Mouse (Mus musculus) natural killer cell, adult 2 months (primary cell): ENCODE data around the gene Gm42688.

Source experiments
- DNase-seq, 2 experiments: peaks; one replicate each; pipeline ENCODE4 v3.0.0; 2022; ENCODE audit warnings: low spot score in 2 of 2

Gm42688 gene

DNA sequence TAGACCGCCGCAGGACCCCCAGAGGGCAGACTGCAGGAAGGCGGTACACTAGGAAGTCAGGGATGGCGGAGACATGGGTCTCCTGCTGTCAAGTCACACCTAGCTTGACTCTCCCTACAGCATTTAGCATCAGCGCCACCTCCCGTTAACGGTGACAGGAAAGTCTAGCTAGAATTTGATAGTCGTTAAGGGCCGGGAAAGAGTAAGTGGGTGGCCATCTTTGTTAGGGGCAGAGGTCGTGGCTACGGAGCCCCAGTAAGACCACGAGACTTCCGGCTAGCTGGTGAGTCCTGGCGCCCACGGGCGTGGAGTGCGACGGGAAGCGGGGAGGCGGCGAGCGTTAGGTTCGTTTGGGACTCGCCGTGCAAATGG is at the start of gene Gm42688, which contains the start of gene Ccdc142:
Gene Gm42688 (plus strand): TSS at position 302 of the 372 bp plus-strand sequence.
Gene Ccdc142 (plus strand): TSS at position 286 of the 372 bp plus-strand sequence.
- DNase-seq: peak; percentile 78 to 84

DNA sequence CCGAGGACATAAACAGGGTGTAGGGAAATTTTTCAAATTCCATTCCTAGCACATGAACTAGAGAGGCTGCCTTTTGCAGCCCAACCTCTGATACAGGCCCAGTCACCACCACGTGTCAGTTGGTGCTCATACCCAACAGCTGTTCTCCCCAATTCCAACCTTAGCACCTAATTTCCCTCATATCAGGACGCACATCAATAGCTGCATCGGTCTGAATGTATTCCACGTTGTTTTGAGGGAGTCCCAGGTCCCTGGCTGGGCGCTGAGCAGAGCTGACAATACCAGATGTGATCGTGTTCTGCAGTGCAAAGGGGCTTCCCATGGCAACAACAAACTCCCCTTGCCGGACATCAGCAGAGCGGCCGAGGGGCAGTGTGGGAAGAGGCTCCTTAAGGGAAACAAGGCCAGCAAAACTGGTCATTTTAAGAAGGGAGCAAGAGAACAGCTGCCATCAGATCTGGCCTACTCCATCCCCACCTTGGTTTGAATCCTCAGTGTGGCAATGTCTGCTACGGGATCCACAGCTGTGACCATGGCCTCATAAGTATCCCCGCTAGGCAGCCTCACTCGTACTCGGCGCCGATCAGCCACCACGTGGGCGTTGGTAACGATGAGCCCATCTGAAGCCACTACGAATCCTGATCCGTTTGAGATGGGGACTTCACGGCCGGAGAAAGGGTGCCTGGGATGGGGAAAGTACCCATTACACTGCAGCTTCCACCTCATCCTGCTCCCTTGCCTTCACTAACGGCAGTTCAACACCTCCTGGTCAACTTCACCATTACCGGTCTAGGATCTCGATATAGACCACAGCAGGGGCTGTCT is 48.1 kb upstream of the Gm42688 start:
- DNase-seq: peak in 1 of 2 experiments; percentile 28

DNA sequence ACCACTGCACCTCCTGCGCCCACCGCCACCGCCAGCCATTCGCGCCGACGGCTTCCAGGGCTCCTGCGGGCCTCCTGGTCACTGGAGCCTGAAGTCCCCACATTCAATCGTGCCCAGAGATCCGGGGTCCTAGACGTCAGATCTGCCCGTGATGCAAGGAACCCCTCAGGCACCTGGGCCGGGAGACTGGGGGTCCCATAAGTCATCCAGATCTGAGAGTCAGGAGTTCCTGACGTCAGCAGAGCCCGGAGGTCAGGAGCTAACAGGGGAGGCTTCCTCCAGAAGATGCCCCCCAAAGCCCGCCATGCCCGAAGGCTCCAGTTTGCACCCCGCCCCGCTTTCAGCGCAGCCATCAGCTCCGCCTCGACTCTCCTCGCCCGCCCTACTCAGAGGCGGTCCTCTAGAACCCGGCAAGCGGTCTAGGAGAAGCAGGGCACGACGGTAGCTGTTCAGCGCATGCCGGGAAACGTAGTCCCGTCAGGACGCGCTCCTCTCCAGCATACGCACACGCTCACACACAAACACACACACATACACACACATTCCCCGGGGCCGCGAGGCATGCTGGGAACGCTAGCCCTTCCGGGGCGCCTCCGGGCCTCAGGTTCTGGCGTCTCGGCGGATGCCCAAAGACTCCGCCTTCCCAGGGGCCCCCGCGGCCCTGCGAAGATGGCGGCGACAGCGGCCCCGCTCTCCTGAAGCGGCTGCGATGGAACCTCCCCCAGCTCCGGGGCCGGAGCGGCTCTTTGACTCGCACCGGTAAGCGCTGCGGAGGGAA is 47.2 kb upstream of the Gm42688 start, which contains the start of gene Aup1:
Gene Aup1 (plus strand): TSS at position 448 of the 778 bp plus-strand sequence.
- DNase-seq: peak; percentile 93 to 96

DNA sequence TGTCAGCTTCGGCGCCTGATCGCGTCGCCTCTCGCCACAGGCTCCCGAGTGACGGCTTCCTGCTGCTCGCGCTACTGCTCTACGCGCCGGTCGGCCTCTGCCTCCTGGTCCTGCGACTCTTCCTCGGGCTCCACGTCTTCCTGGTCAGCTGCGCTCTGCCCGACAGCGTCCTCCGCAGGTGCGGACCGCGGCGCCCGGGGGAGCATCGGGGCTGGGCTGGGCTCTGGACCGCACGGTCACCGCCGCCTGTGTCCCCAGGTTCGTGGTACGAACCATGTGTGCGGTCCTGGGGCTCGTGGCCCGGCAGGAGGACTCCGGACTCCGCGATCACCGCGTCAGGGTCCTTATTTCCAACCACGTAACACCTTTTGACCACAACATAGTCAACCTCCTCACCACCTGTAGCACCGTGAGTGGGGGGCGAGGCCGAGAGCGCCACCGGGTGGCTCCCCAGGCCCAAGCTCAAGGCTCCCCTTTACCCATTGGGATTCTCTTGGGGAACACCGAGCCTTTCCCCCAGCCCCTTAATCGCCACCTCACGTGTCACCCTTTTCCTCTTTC is 46.5 kb upstream of the Gm42688 start, which contains the start of gene Htra2:
Gene Htra2 (minus strand): TSS at position 403 of the 561 bp plus-strand sequence.
- DNase-seq: no peak

DNA sequence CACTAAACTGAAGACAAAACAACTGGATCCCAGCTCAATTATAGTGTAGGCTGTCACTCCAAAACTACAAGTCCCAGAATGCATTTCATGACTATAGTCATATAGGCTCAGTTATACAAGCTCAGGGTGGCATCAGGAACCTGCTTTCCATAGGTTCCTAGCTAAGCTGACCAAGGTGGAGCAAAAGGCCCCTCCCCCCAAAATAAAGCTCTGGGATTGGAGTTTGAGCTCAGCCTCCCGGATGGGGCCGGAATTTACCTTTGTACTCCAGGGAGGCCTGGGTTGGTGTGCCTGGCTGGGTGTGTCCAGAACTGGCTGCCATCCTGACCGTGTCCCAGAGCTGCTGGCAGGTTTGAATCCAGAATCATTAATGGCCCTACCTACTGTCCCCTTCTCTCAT is 43.6 kb upstream of the Gm42688 start, which contains the start of gene Dqx1:
Gene Dqx1 (plus strand): TSS at position 55 of the 400 bp plus-strand sequence.
- no peak for DNase-seq

DNA sequence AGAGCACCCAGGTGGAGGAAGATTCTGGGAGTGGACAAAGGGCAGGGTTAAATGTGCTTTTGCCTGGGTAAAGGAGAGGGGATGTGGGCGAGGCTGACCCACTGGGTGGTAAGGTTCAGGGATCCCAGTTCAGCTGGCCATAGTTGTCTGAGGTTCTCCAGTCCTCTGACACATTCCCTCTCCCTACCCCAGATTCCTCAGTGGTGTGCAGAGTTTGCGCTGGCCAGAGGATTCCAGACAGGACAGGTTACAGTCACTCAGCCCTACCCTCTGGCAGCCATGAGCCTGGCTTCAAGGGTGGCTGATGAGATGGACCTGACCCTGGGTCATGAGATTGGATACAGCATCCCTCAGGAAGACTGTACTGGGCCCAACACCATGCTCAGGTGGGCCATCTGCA is 42.7 kb upstream of the Gm42688 start:
- no peak for DNase-seq

DNA sequence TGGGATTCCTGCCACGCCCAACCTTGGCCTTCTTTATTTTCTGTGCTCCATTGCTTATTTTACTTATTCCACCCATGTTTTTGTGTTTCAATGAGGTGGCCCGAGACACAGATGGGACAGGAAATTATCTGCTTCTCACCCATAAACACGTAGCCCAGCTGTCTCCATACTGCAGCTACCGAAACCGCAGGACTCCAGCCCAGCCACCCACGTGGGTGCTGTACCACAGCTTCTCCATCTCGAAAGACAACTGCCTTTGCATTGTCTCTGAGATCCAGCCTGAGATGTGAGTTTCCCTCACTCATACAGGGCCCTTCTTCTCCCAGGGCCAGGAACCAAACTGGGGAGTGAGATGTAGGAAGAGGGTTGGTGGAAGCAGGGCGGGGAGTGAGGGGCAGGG is 35.4 kb upstream of the Gm42688 start:
- peak in 1 of 2 experiments; percentile 26 for DNase-seq

DNA sequence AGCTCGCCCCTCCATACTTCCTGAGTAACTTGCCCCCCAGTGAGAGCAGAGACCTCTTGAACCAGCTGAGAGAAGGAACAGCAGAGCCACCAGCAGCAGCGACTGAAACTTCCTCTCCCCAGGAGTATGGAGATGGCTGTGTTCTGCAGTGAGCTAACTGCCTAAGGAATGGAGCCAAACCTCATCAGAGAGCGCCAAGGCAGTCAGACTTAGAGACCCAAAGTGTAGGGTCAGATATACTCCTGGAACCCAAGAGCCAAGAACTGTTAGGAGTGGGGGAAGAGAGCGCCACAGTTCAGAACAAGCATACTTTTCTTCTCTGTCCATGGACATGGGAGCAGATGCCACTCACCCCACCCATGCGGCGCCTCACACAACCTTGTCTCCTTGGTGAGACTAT is 35.0 kb upstream of the Gm42688 start:
- no peak for DNase-seq

DNA sequence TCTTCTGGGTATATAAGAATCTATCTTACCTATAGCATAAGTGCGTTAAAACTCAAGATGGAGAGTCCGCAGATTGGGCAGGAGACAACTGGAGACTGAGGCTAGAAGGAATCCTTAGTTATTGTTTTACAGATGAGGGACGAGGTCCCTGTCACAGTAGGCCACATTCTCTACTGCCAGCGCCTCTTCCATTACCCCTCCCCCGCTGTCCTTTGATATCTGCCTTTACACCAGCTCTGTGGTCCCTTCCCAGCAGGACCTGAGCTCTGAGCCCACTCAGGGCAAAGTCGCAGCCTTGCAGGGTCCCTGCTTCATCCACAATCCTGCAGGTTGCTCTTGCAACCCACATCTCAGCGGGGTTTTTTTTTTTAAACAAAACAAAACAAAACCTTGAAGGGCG is 33.2 kb upstream of the Gm42688 start:
- no peak for DNase-seq

DNA sequence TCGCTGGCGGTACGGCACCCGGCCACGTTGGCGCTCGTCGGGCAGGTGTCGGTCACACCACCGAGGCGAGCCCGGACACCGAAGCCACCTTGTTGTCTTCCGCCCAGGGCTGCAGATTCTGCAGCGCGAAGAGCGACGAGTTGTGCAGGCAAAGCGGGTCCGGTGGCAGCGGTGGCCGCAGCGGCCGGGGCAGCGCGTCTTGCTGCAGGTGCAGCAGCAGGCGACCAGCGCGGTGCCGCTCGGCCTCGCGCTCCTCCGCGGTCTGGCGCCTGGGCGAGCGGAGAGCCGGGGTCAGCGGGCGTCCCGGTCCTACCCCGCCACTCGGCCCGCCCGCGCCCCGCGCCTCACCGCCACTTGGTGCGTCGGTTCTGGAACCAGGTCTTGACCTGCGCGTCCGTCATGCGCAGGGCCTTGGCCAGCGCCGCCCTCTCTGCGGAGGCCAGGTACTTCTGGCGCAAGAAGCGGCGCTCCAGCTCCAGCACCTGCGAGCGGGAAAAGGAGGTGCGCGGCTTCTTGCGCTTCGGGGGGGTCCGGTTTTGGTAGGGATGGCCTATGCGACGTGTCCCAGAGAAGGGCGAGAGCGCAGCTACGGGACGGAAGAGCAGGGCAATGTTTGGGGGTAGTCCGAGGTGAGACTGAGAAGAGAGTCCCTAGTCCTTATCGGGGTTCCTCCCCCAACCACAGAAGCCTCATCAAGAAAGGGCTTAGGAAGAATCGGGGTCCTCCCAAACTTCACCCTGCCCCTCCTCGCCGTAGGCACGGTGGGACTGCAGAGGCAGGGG is 32.5 kb upstream of the Gm42688 start:
- no peak for DNase-seq

DNA sequence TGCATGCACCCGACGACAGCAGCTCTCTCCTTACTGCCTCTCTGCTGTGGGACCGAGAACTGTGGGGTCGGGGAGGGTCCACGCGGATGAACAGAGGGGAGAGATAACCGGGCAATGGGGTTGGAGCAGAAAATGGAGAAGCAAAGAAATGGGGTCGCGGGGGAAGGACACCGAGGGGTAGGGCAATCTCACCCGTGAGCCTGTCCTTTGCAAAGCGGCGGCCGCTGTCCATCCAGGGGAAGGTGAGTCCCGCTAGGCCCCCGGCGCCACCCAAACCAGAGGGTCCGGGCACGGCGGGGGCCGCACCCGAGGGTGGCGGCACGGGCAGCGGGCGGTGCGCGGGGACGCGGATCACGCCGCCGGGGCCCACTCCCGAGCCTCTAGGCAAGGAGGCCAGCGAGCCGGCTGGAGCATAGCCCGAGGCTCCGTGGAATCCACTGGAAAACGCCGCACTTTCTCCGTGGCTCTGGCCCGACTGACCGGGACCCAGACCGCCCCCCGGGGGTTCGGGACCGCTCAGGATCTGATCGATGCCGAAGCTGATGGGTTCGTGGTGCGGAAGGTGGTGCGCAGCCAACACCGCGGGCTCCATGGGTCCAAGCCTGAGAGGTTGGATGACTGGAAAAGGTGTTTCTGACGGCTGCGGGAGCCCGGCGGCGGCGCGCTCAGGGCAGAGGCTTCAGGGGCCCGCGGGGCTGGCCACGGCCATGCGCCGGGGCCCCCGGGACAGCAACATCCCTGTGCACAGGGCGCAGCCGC is 31.8 kb upstream of the Gm42688 start:
- DNase-seq: no peak

DNA sequence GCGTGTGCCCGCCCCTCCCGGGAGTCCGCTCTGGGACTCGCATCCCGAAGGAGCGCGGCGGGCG is 31.3 kb upstream of the Gm42688 start, which contains the start of gene Tlx2:
Gene Tlx2 (minus strand): TSS at position 47 of the 64 bp plus-strand sequence.
- no peak for DNase-seq

DNA sequence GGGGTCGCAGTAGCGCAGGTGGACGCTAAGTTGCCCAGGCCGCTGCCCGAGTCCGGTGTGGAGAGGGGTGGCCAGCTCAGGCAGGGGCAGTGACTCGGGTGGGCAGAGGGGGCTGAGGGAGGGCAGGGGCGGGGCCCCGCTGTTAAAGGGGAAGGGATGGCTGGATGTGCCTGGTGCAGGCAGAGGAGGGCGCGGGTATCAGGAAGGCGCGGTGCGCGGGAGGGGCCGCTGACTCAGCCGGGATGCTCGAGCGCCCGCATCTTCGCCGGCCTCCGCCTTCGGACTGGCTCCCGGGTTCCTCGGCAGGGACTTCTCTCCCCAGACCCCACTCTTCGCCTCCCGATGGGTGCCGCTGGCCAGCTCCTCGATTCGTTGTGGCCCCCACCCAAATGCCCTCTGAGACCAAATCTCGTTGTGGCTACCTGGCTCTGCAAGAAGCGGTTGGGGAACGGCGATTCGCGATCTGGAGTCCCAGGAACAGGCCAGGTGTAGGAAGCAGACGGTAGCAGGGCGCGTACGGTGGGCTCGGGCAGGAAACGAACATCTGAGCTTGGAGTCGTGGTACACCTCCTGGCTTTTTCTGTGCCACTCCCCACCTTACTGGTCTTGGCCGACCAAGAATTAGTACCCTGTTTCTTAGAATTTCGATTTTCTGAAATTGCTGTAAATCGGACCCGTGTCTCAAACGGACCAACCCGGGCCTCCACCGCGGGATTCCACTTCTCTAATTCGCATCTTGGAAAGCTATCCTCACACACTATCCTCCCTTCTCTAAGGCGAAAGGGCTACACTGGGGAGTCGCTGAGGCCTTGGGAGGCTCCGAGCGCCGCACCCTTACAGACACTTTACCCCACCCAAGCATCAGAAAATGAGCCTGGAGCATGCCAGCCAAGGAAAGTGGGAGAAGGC is 30.9 kb upstream of the Gm42688 start:
- DNase-seq: peak in 1 of 2 experiments; percentile 44

DNA sequence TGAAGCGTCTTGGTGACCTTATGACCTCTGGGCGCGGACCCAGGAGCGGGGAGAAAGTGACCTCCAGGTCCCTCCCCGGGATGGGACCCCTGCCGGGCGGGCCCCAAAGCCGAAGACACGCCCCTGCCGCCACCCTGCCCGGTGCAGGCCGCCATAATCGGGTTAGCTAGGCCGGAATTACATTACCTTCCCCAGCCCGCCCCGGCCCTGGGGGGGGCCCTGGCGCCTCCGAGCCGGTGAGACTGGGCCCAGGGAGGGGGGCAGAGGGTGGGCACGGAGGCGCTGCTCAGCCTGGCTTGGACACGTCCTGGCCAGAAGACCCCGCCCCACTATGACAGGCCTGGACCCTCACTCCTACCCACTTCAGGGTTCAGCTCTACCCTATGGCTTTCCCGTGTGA is 30.2 kb upstream of the Gm42688 start:
- no peak for DNase-seq

DNA sequence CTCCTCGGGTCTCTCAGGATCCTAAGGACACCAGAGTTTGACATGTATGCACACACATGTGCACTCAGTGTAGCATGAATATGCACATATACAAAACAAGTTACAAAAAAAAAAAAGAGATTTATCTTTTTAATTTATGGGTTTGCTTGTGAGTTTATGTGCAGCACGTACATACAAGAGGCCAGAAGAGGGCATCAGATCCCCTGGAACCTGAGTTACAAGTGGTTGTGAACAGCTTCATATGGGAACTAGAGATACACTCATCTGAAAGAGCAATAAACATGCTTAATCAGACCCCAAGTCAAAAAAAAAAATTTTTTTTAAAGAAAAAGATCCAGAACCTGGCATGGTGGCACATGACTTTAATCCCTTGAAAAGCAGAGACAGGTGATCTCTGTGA is 26.4 kb upstream of the Gm42688 start:
- peak in 1 of 2 experiments; percentile 22 for DNase-seq

DNA sequence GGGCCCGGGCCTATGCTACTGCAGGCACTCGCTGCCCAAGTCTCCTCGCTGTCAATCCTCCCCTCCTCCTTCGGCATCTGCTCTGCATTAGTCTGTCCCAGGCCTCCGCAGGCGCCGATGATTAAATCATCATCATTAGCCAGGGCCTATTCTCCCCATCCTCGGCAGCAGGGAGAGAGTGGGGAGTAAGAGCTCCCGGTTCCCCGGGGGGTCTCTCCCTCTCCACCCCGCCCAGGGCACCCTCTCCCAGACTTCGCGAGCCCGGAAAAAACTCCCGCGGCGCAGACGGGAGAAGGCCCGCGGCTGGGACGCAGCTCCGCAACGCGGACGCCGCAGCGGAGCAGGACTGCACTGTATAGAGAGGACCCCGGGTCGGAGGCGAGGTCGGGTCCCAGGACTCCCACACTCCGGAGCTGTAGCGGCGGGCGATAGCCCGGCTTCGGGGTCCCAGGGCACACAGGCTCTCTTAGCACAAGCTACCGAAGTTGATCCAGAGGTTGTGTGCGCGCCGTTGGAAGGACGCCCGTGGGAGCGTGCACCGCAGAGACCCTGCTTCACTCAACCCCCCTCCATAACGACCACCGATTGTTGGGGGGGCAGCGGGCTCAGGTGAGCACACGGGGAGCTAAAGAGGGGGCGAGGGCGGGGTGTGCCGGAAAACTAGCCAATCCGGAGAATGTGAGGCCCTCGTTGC is 23.6 kb upstream of the Gm42688 start, which contains the start of gene Pcgf1:
Gene Pcgf1 (plus strand): TSS at position 240 of the 694 bp plus-strand sequence.
- DNase-seq: no peak

DNA sequence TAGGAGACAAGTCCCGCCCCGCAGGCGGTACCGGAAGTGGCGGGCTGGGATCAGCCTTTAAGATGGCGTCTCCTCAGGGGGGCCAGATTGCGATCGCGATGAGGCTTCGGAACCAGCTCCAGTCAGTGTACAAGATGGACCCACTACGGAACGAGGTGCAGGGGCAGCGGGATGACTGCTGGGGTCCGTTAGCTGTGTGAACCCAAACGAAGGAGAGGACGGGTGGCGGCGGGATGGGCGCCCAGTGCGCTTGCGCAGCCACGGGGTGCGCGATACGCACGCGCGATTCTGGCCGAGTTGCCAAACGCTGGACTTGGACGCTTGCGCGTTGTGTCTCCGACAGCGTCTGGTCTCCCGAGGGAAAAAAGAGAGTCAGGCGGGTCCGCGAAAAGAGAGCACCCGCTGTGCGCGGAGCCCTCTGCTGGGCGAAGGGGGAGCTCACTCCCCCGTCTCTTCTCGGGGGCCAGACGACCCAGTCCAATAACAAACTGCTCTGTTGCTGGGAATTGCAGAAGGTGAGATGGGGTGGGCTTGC is 23.0 kb upstream of the Gm42688 start:
- DNase-seq: peak; percentile 99

DNA sequence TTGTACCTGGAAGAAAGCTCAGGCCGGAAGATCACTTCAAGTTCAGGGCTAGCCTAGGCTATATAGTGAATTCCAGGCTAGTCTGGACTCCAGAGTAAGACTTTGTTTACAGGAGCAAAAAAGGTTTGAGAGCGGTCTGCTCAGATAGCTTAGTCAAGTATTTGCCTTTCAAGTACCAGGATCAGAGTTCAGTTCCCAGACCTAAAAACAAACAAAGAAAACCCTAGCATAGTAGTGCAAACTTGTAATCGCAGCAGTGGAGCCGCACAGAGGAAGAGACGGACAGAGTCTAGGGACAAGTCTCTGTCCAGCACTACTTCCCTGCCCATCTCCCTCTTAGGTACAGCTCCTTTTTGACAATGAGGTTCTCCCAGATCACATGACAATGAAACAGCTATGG is 21.2 kb upstream of the Gm42688 start:
- DNase-seq: no peak

DNA sequence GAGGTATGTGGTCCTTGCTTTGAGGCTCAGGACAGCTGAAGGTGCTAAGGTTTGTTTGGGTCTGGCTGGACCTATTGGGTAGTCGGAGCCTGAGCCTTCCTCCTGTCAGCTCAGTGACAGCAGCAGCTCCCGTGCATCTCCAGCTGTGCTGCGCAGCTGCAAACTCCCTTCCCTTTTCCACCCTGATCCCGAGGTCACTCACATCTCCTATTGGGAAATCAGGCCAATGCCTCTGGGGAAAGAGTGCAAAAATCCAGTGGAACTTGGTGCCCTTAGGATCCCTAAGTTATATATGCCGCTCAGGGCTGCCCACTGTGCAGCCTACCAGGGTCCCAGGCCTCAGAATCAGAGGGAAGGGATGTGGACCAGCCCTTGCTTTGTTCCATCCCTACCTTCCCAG is 17.9 kb upstream of the Gm42688 start:
- no peak for DNase-seq
